Mouse (Mus musculus) hindbrain, embryonic 13.5 days (tissue): ENCODE results near the gene Cldn10. TPM values are rescaled to one million over a fixed set of nuclear protein-coding genes. Genes with fewer than 3 reads are reported as not detected.

Source experiments
- ATAC-seq: fragments of 200-750 bp; cut with Nextera tagmentation; 2 replicates; pipeline ENCODE4 v1.8.0; 2017; ENCODE audit warnings: moderate TSS enrichment; ENCODE audit not compliant: low FRiP score
- H3K27ac ChIP-seq: fragments of 300-500 bp; sonication (generic); 2 replicates; pipeline ENCODE4 v1.5.1; 2015; ENCODE audit warnings: inconsistent platforms, mild to moderate bottlenecking, moderate library complexity
- H3K27me3 ChIP-seq: fragments of 300-500 bp; sonication (generic); 2 replicates; pipeline ENCODE4 v1.6.1; 2015; ENCODE audit warnings: mild to moderate bottlenecking, inconsistent platforms
- H3K36me3 ChIP-seq: fragments of 300-500 bp; sonication (generic); 2 replicates; pipeline ENCODE4 v1.6.1; 2015; ENCODE audit warnings: mild to moderate bottlenecking, inconsistent platforms
- H3K4me1 ChIP-seq: fragments of 300-500 bp; sonication (generic); replicated peaks from 2 replicates; pipeline ENCODE4 v1.6.1; 2015; ENCODE audit warnings: inconsistent platforms
- H3K4me2 ChIP-seq: fragments of 300-500 bp; sonication (generic); 2 replicates; pipeline ENCODE4 v1.6.1; 2015; ENCODE audit warnings: inconsistent platforms, mild to moderate bottlenecking, moderate library complexity
- H3K4me3 ChIP-seq: fragments of 300-500 bp; sonication (generic); 2 replicates; pipeline ENCODE4 v1.5.1; 2015; ENCODE audit warnings: mild to moderate bottlenecking, inconsistent platforms
- H3K9ac ChIP-seq: fragments of 300-500 bp; sonication (generic); 2 replicates; pipeline ENCODE4 v1.6.1; 2015; ENCODE audit warnings: mild to moderate bottlenecking, inconsistent platforms
- H3K9me3 ChIP-seq: fragments of 300-500 bp; sonication (generic); 2 replicates; pipeline ENCODE4 v1.6.1; 2016; ENCODE audit warnings: inconsistent platforms
- WGBS: fragments of 180-500 bp; shearing (Covaris S2); methylation state at CpG from one replicate; pipeline ENCODE4 v1.1.7; 2015; 5-methylcytosine and 5-hydroxymethylcytosine counted together
- polyA plus RNA-seq: library from polyadenylated mRNA; unstranded; fragments of >200 nt; fragmentation: Nextera tagmentation; extraction: Ambion mirVana; gene quantifications from 2 replicates; pipeline ENCODE4 v1.2.1, GENCODE M21; 2015

Cldn10 gene
- polyA plus RNA-seq, 1 experiment from 2014 or later, result 1.5 TPM

DNA sequence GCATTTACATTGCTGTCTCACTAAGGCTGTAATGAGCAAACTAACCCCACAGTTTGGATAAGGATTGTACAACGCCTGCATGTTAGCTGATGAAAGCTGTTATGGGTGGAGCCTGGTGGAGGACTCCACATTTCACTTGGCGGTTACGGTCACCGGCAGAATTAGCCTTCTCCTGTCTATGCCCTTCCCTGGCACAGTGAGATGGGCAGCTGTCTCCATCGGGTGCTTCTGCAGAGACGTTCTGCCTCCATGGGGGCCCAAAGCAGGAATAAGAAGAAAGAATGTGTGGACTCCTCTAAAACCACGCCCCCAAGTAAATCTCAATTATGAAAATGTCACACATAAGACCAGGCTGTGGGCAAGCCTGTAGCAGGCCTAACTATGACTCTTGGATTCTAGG is 21.8 kb upstream of the Cldn10 start:
- no peak overlapping the region for H3K4me3 ChIP-seq
- no peaks in the 10 kb centered on the region for H3K4me1 ChIP-seq
- no peak overlapping the region for H3K27ac ChIP-seq
- no peak overlapping the region for H3K4me2 ChIP-seq
- no peaks in the 10 kb centered on the region for H3K9me3 ChIP-seq
- 79% methylated on average over 7 of the region's 7 CpGs for WGBS
- H3K27me3 ChIP-seq, result peaks cover 22% of the 10 kb centered on the region; the same call in 1 of the 2 replicates
- no peak for ATAC-seq
- no peak overlapping the region for H3K9ac ChIP-seq
- H3K36me3 ChIP-seq, result no peaks in the 10 kb centered on the region

- H3K4me1 ChIP-seq, result no peaks in the 10 kb centered on the region
Measured at GRCm38 (mm10) chr14:118766368-118766767, 21.3 kb upstream of the Cldn10 start.

GRCm38 (mm10) chr14:118767673-118768353 is 19.9 kb upstream of the Cldn10 start:
- Histone ChIP-seq H3K27me3 (peaks cover 22% of the 10 kb centered on the region; the same call in 1 of the 2 replicates), H3K4me3 (no peak overlapping the region), H3K9ac (no peak overlapping the region), H3K4me2 (no peak overlapping the region), H3K27ac (no peak overlapping the region), H3K9me3 (no peaks in the 10 kb centered on the region), H3K4me1 (no peaks in the 10 kb centered on the region), H3K36me3 (no peaks in the 10 kb centered on the region)
- peak; percentile 90 for ATAC-seq
- WGBS, result 38% methylated on average over 14 of the region's 14 CpGs

More at GRCm38 (mm10) chr14:118766368-118766767, 21.3 kb upstream of the Cldn10 start:
- Histone ChIP-seq H3K27ac (no peak overlapping the region), H3K27me3 (peaks cover 22% of the 10 kb centered on the region; the same call in 1 of the 2 replicates), H3K4me3 (no peak overlapping the region), H3K4me2 (no peak overlapping the region), H3K36me3 (no peaks in the 10 kb centered on the region), H3K9ac (no peak overlapping the region), H3K9me3 (no peaks in the 10 kb centered on the region)
- WGBS, result 76% methylated on average over 5 of the region's 5 CpGs
- no peak for ATAC-seq

DNA sequence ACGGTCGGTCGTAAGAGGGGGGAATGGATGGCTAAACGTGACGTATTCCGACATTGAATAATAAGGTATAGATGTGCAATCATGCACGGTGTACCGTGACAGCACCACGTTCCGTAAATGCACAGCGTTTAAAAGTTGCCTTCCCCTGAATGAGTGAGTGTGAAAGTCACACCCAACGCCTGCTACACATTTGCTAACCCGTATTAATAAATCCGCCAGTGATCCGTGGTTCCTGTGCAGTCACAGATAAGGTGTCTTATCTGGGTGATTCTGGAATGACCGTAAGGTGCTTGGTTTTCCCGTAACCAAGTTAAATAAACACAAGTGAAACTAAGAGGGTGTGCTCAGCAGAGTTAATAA is 19.4 kb upstream of the Cldn10 start:
- H3K36me3 ChIP-seq, result no peaks in the 10 kb centered on the region
- H3K27ac ChIP-seq, result no peak overlapping the region
- no peak for ATAC-seq
- no peak overlapping the region for H3K4me2 ChIP-seq
- H3K9me3 ChIP-seq, result no peaks in the 10 kb centered on the region
- no peak overlapping the region for H3K9ac ChIP-seq
- whole genome bisulfite sequencing, result 53% methylated on average over 17 of the region's 17 CpGs
- H3K27me3 ChIP-seq, result peaks cover 22% of the 10 kb centered on the region; the same call in 1 of the 2 replicates
- H3K4me3 ChIP-seq, result no peak overlapping the region
- H3K4me1 ChIP-seq, result no peaks in the 10 kb centered on the region

GRCm38 (mm10) chr14:118773668-118774067 is 14.0 kb upstream of the Cldn10 start:
- no peak overlapping the region for H3K27ac ChIP-seq
- no peak overlapping the region for H3K4me3 ChIP-seq
- H3K4me2 ChIP-seq, result no peak overlapping the region
- H3K9ac ChIP-seq, result no peak overlapping the region
- H3K9me3 ChIP-seq, result no peaks in the 10 kb centered on the region
- peaks cover 9% of the 10 kb centered on the region; the same call in 1 of the 2 replicates for H3K27me3 ChIP-seq
- peak; percentile 57; the same call in 1 of the 2 replicates for ATAC-seq
- WGBS, result 98% methylated on average over 3 of the region's 3 CpGs
- H3K4me1 ChIP-seq, result no peaks in the 10 kb centered on the region
- no peaks in the 10 kb centered on the region for H3K36me3 ChIP-seq

DNA sequence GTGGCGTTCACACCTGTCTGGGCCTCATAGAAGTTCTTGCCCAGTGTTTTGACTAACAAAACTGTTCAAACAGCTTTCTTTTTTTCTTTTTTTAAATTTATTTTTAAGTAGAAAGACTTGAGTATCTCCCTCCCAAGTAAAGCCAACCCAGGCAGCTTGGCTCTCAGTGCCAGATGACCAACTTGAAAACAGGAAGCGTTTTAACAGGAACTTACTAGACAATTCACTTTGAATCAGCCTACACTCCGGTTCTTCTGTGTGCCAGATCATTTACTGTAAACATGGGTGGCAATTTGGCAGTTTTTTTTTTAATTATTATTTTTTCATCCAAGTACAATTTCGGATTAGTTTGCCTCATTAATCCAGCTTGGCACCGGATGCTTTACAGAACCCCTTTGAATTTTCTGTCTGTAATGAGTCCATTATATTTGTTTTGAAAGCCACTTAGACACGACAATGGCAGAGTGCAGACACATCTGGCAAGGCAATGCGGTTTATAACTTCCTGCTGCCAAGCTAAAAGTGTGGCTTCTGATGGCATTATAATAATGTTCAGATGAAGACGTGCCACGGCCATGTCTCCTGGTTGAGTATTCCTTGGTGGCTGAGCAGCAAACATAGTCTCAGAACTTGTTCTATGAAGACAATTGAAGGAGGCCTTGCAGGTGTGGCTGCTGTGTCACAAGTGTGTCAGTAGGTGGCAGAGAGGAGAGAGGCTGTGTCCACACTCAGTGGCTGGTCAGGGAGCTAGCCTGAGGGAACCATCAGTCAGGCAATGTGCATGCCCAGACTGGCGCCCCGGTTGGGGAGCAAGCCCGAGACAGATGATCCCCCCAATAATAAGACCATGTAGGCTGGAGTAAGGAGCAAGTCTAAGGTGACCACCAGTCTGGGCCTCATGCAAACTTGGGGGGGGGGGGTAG is 12.9 kb upstream of the Cldn10 start:
- 85% methylated on average over 12 of the region's 12 CpGs for WGBS
- no peak overlapping the region for H3K9ac ChIP-seq
- H3K27me3 ChIP-seq, result no peaks in the 10 kb centered on the region
- no peaks in the 10 kb centered on the region for H3K4me1 ChIP-seq
- H3K9me3 ChIP-seq, result no peaks in the 10 kb centered on the region
- H3K27ac ChIP-seq, result no peak overlapping the region
- no peak overlapping the region for H3K4me3 ChIP-seq
- ATAC-seq, result no peak
- no peak overlapping the region for H3K4me2 ChIP-seq
- no peaks in the 10 kb centered on the region for H3K36me3 ChIP-seq

- Histone ChIP-seq H3K4me3 (no peak overlapping the region), H3K9me3 (no peaks in the 10 kb centered on the region), H3K4me2 (no peak overlapping the region), H3K27me3 (no peaks in the 10 kb centered on the region), H3K27ac (no peak overlapping the region), H3K4me1 (no peaks in the 10 kb centered on the region), H3K9ac (no peak overlapping the region), H3K36me3 (no peaks in the 10 kb centered on the region)
- WGBS, result 81% methylated on average over 1 of the region's 1 CpGs
- ATAC-seq, result peak; percentile 65; the same call in 1 of the 2 replicates
Measured at GRCm38 (mm10) chr14:118775554-118775953, 12.2 kb upstream of the Cldn10 start.

DNA sequence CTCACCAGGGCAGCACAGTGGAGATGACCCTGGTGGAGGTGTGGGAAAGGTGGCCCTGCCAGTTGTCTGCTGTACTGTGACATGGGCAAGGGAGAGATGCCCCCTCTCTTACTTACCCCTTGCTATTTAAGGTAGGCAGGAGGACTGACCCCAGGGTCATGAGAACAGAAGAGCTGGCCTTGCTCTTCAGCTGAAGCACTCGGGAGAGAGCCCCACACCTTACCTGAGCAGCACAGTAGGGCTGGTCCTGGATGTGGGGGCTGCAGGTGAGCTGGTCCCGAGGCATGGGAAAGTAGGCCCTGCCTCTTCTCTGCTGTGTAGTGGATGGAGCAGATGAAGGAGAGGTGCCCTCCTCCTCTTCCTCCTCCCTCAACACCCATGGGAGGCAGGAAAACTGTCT is 11.3 kb upstream of the Cldn10 start:
- no peaks in the 10 kb centered on the region for H3K36me3 ChIP-seq
- no peaks in the 10 kb centered on the region for H3K27me3 ChIP-seq
- ATAC-seq, result no peak

DNA sequence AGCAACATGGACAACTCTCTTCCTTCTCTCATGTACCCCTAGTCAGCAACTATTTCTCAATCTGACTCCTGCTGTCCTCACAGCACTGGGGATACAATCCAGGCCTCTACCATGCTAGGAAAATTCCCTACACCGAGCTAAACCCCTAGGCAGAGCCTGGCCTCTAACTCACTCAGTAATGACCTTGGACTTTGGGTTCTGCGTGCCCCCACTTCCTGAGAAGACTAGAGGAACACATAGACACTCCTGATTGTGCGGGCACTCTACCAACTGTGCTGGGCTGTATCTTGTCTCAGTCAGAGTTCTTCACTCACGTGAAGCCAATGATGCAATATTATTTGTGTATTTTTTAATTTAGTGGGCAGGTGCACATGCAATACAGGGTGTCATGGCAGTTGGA is 10.2 kb upstream of the Cldn10 start:
- no peak overlapping the region for H3K4me3 ChIP-seq
- ATAC-seq, result no peak
- 95% methylated on average over 4 of the region's 4 CpGs for WGBS

More for the DNA sequence above, 11.3 kb upstream of the Cldn10 start:
- 81% methylated on average over 2 of the region's 2 CpGs for WGBS
- Histone ChIP-seq H3K9ac (no peak overlapping the region), H3K4me3 (no peak overlapping the region), H3K4me1 (no peaks in the 10 kb centered on the region), H3K9me3 (no peaks in the 10 kb centered on the region), H3K4me2 (no peak overlapping the region), H3K27ac (no peak overlapping the region)

DNA sequence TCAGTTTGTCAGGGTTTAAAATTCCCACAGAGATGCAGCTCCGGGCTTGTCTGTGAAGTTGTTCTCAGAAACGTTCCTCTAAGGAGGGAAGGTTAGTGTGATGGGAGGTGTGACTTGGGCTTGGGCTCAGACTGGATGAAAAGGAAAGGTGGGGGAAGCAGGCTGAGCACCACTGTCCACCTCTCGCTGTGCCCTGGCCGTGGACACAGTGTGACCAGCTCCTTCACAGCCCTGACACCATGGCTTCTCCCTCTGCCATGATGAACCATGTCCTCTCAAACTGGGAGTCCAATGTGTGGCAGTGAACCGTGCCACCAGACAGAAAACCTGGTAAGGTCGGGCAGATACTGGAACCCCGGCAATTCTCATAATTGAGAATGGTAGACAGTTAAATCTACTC is 6.1 kb upstream of the Cldn10 start:
- Histone ChIP-seq H3K27me3 (no peaks in the 10 kb centered on the region), H3K27ac (no peak overlapping the region), H3K9ac (no peak overlapping the region), H3K36me3 (no peaks in the 10 kb centered on the region), H3K4me1 (peaks cover 3% of the 10 kb centered on the region; the same call in 1 of the 2 replicates), H3K9me3 (no peaks in the 10 kb centered on the region), H3K4me2 (no peak overlapping the region), H3K4me3 (no peak overlapping the region)
- whole genome bisulfite sequencing, result 91% methylated on average over 7 of the region's 7 CpGs
- no peak for ATAC-seq

More for the DNA sequence above, 10.2 kb upstream of the Cldn10 start:
- Histone ChIP-seq H3K27ac (no peak overlapping the region), H3K9ac (no peak overlapping the region), H3K4me2 (no peak overlapping the region), H3K36me3 (no peaks in the 10 kb centered on the region), H3K4me1 (no peaks in the 10 kb centered on the region), H3K27me3 (no peaks in the 10 kb centered on the region), H3K9me3 (no peaks in the 10 kb centered on the region)

DNA sequence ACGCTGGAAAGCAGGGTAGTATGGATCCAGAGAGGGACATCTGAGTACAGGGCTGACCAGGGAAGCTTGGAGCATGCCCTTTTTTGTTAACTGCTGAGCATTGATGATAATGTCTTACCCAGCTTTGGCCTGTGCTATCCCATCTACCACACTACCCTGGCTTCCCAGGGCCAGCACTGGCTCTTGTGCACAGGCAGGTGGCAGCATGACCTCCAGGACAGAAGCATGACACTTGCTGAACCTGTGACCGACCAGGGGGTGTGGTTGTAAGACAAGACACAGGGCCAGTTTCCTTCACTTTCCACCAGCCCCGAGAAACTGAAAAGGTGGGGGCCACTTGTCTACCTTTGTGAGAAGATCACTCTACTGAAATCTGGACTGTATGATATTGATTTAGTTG is 5.5 kb upstream of the Cldn10 start:
- no peak for ATAC-seq
- WGBS, result 66% methylated on average over 3 of the region's 3 CpGs
- H3K4me2 ChIP-seq, result no peak overlapping the region
- no peak overlapping the region for H3K4me3 ChIP-seq
- H3K27me3 ChIP-seq, result no peaks in the 10 kb centered on the region
- no peaks in the 10 kb centered on the region for H3K36me3 ChIP-seq
- no peak overlapping the region for H3K9ac ChIP-seq
- H3K27ac ChIP-seq, result no peak overlapping the region
- peaks cover 3% of the 10 kb centered on the region; the same call in 1 of the 2 replicates for H3K4me1 ChIP-seq
- H3K9me3 ChIP-seq, result no peaks in the 10 kb centered on the region

- 75% methylated on average over 17 of the region's 17 CpGs for WGBS
- H3K4me2 ChIP-seq, result no peak overlapping the region
Measured at GRCm38 (mm10) chr14:118783326-118783935, 4.3 kb upstream of the Cldn10 start.

More at GRCm38 (mm10) chr14:118783326-118783935, 4.3 kb upstream of the Cldn10 start:
- Histone ChIP-seq H3K9me3 (no peaks in the 10 kb centered on the region), H3K27me3 (no peaks in the 10 kb centered on the region), H3K9ac (no peak overlapping the region), H3K36me3 (no peaks in the 10 kb centered on the region), H3K4me3 (no peak overlapping the region), H3K27ac (no peak overlapping the region), H3K4me1 (peaks cover 3% of the 10 kb centered on the region; the same call in 1 of the 2 replicates)
- no peak for ATAC-seq
